In genomic region chr8:8238051-8238450, GRCm38 (mm10) we compare ENCODE assay signal across 14 mouse cellular contexts.
"Had no signal": no experiment of that assay in that cellular context is flagged by ENCODE, and none has a peak within 500 bp of the region (broad histone marks: within the 10 kb centered on the region; RNA-seq: fewer than 3 reads in every experiment).

No protein-coding gene starts in this region.

- H3K27me3 ChIP-seq: lung, embryonic 15.5 days; midbrain, embryonic 13.5 days; midbrain, embryonic 15.5 days; neural tube, embryonic 13.5 days had no signal

- H3K9ac ChIP-seq: liver, embryonic 14.5 days; lung, embryonic 15.5 days; midbrain, embryonic 13.5 days; midbrain, embryonic 15.5 days; neural tube, embryonic 13.5 days had no signal

- H3K36me3 ChIP-seq: lung, embryonic 15.5 days; midbrain, embryonic 13.5 days; midbrain, embryonic 15.5 days; neural tube, embryonic 13.5 days had no signal

- ATAC-seq: midbrain, embryonic 13.5 days; midbrain, embryonic 15.5 days had no signal

- DNase-seq: lung, adult 18-20 months; lung, postnatal 10 days; lung, postnatal 4 days; right cerebral cortex, postnatal 14 days; spleen, adult 18-20 months; thymus, adult 18-20 months; thymus, postnatal 14 days; thymus, postnatal 36 days had no signal

- H3K27ac ChIP-seq: liver, embryonic 14.5 days; lung, embryonic 15.5 days; midbrain, embryonic 13.5 days; midbrain, embryonic 15.5 days; neural tube, embryonic 13.5 days had no signal

- H3K4me3 ChIP-seq: lung, embryonic 15.5 days; midbrain, embryonic 13.5 days; midbrain, embryonic 15.5 days; neural tube, embryonic 13.5 days had no signal

- H3K9me3 ChIP-seq: lung, embryonic 15.5 days; midbrain, embryonic 13.5 days; midbrain, embryonic 15.5 days; neural tube, embryonic 13.5 days had no signal

- H3K4me2 ChIP-seq: lung, embryonic 15.5 days; midbrain, embryonic 11.5 days; midbrain, embryonic 13.5 days; midbrain, embryonic 15.5 days; neural tube, embryonic 13.5 days had no signal
